Mouse (Mus musculus): Measurements from ENCODE around the gene 1700020D05Rik. TPM values are rescaled to one million over a fixed set of nuclear protein-coding genes. Genes with fewer than 3 reads are reported as not detected.

Gene 1700020D05Rik
- total RNA-seq (2014; rRNA removed) (3.2 and 7.3 TPM in 2 replicates), polyA plus RNA-seq (2015; fragmentation: Nextera tagmentation; extraction: Ambion mirVana) (0.20 TPM in 1 of 2 replicates, not detected in the other)

- Histone ChIP-seq H3K36me3 (ENCODE audit: insufficient read depth, low read length) (no peaks in the 10 kb centered on the region; the same call in 1 of the 2 replicates), H3K9me3 (ENCODE audit: low read length) (no peaks in the 10 kb centered on the region), H3K4me1 (ENCODE audit: insufficient read depth, low read length) (no peaks in the 10 kb centered on the region), H3K4me2 (ENCODE audit: low read depth, low read length, poor library complexity, severe bottlenecking) (no peak within 1 kb of the TSS), H3K27me3 (ENCODE audit: insufficient read depth, low read length) (no peaks in the 10 kb centered on the region), H3K9ac (replicated peaks; ENCODE audit: low read length, poor library complexity, severe bottlenecking) (no peak within 1 kb of the TSS), H3K27ac (ENCODE audit: low read depth, low read length) (no peak within 1 kb of the TSS), H3K4me3 (ENCODE audit: low read depth, low read length) (no peak within 1 kb of the TSS)
- ATAC-seq (ENCODE audit: low FRiP score): no peak
- DNase-seq (ENCODE audit: low spot score): no peak
- no peak for TF ChIP-seq CTCF (IDR thresholded peaks at IDR 0.05)
- WGBS: 64% methylated on average over 17 of the region's 17 CpGs
These were observed at the start of gene 1700020D05Rik for GRCm38 (mm10) chr19:5503687-5504086. TSS of gene 1700020D05Rik (minus strand) at chr19:5503787.

GRCm38 (mm10) chr19:5547471-5548056 is 44.0 kb upstream of the 1700020D05Rik start:
- no peak overlapping the region for H3K4me2 ChIP-seq (ENCODE audit: low read depth, low read length, poor library complexity, severe bottlenecking)
- no peak overlapping the region for H3K9ac ChIP-seq (replicated peaks; ENCODE audit: low read length, poor library complexity, severe bottlenecking)
- H3K27me3 ChIP-seq (ENCODE audit: insufficient read depth, low read length): no peaks in the 10 kb centered on the region
- no peaks in the 10 kb centered on the region for H3K9me3 ChIP-seq (ENCODE audit: low read length)
- no peak for TF ChIP-seq CTCF (IDR thresholded peaks at IDR 0.05)
- no peaks in the 10 kb centered on the region for H3K4me1 ChIP-seq (ENCODE audit: insufficient read depth, low read length)
- no peak for ATAC-seq (ENCODE audit: low FRiP score)
- WGBS: 81% methylated on average over 4 of the region's 4 CpGs
- H3K36me3 ChIP-seq (ENCODE audit: insufficient read depth, low read length): peaks cover 3% of the 10 kb centered on the region; the same call in 1 of the 2 replicates
- no peak for DNase-seq (ENCODE audit: low spot score)
- no peak overlapping the region for H3K27ac ChIP-seq (ENCODE audit: low read depth, low read length)
- no peak overlapping the region for H3K4me3 ChIP-seq (ENCODE audit: low read depth, low read length)

- H3K9me3 ChIP-seq (ENCODE audit: low read length): no peaks in the 10 kb centered on the region
- no peaks in the 10 kb centered on the region for H3K27me3 ChIP-seq (ENCODE audit: insufficient read depth, low read length)
- no peak for DNase-seq (ENCODE audit: low spot score)
- no peak overlapping the region for H3K27ac ChIP-seq (ENCODE audit: low read depth, low read length)
- H3K4me1 ChIP-seq (ENCODE audit: insufficient read depth, low read length): no peaks in the 10 kb centered on the region
- no peak for ATAC-seq (ENCODE audit: low FRiP score)
- no peak overlapping the region for H3K4me2 ChIP-seq (ENCODE audit: low read depth, low read length, poor library complexity, severe bottlenecking)
- 62% methylated on average over 11 of the region's 11 CpGs for WGBS
- no peak for TF ChIP-seq CTCF (IDR thresholded peaks at IDR 0.05)
- no peak overlapping the region for H3K4me3 ChIP-seq (ENCODE audit: low read depth, low read length)
- H3K36me3 ChIP-seq (ENCODE audit: insufficient read depth, low read length): no peaks in the 10 kb centered on the region
- no peak overlapping the region for H3K9ac ChIP-seq (replicated peaks; ENCODE audit: low read length, poor library complexity, severe bottlenecking)
These were observed 40.4 kb upstream of the 1700020D05Rik start for GRCm38 (mm10) chr19:5544031-5544430.

- H3K27ac ChIP-seq (ENCODE audit: low read depth, low read length): no peak overlapping the region
- H3K9me3 ChIP-seq (ENCODE audit: low read length): no peaks in the 10 kb centered on the region
- H3K4me3 ChIP-seq (ENCODE audit: low read depth, low read length): no peak overlapping the region
- H3K36me3 ChIP-seq (ENCODE audit: insufficient read depth, low read length): no peaks in the 10 kb centered on the region
- H3K4me1 ChIP-seq (ENCODE audit: insufficient read depth, low read length): no peaks in the 10 kb centered on the region
- no peak overlapping the region for H3K9ac ChIP-seq (replicated peaks; ENCODE audit: low read length, poor library complexity, severe bottlenecking)
- no peak for TF ChIP-seq CTCF (IDR thresholded peaks at IDR 0.05)
- WGBS: 91% methylated on average over 9 of the region's 9 CpGs
- H3K27me3 ChIP-seq (ENCODE audit: insufficient read depth, low read length): no peaks in the 10 kb centered on the region
- ATAC-seq (ENCODE audit: low FRiP score): no peak
- DNase-seq (ENCODE audit: low spot score): no peak
- H3K4me2 ChIP-seq (ENCODE audit: low read depth, low read length, poor library complexity, severe bottlenecking): no peak overlapping the region
These were observed 39.8 kb upstream of the 1700020D05Rik start for GRCm38 (mm10) chr19:5543362-5543761.

GRCm38 (mm10) chr19:5538786-5539185 is 35.2 kb upstream of the 1700020D05Rik start:
- H3K9ac ChIP-seq (replicated peaks; ENCODE audit: low read length, poor library complexity, severe bottlenecking): no peak overlapping the region

GRCm38 (mm10) chr19:5532520-5532919 is 28.9 kb upstream of the 1700020D05Rik start:
- H3K4me3 ChIP-seq (ENCODE audit: low read depth, low read length): no peak overlapping the region
- H3K9me3 ChIP-seq (ENCODE audit: low read length): no peaks in the 10 kb centered on the region
- 71% methylated on average over 8 of the region's 8 CpGs for WGBS
- H3K27me3 ChIP-seq (ENCODE audit: insufficient read depth, low read length): no peaks in the 10 kb centered on the region
- ATAC-seq (ENCODE audit: low FRiP score): no peak
- H3K27ac ChIP-seq (ENCODE audit: low read depth, low read length): no peak overlapping the region
- no peaks in the 10 kb centered on the region for H3K36me3 ChIP-seq (ENCODE audit: insufficient read depth, low read length)
- no peak overlapping the region for H3K9ac ChIP-seq (replicated peaks; ENCODE audit: low read length, poor library complexity, severe bottlenecking)
- no peak overlapping the region for H3K4me2 ChIP-seq (ENCODE audit: low read depth, low read length, poor library complexity, severe bottlenecking)
- H3K4me1 ChIP-seq (ENCODE audit: insufficient read depth, low read length): 0 out of 2 replicates have a peak, but pooled peaks cover 4% of the 10 kb centered on the region
- no peak for DNase-seq (ENCODE audit: low spot score)
- TF ChIP-seq CTCF (IDR thresholded peaks at IDR 0.05): no peak

More at GRCm38 (mm10) chr19:5538786-5539185, 35.2 kb upstream of the 1700020D05Rik start:
- 64% methylated on average over 8 of the region's 8 CpGs for WGBS
- Histone ChIP-seq H3K4me1 (ENCODE audit: insufficient read depth, low read length) (no peaks in the 10 kb centered on the region), H3K36me3 (ENCODE audit: insufficient read depth, low read length) (no peaks in the 10 kb centered on the region), H3K4me2 (ENCODE audit: low read depth, low read length, poor library complexity, severe bottlenecking) (no peak overlapping the region), H3K4me3 (ENCODE audit: low read depth, low read length) (no peak overlapping the region), H3K27ac (ENCODE audit: low read depth, low read length) (no peak overlapping the region), H3K9me3 (ENCODE audit: low read length) (no peaks in the 10 kb centered on the region), H3K27me3 (ENCODE audit: insufficient read depth, low read length) (no peaks in the 10 kb centered on the region)
- DNase-seq (ENCODE audit: low spot score) (no peak), ATAC-seq (ENCODE audit: low FRiP score) (no peak)
- no peak for TF ChIP-seq CTCF (IDR thresholded peaks at IDR 0.05)
